ENCODE assay signal across 8 mouse cellular contexts in the genomic region with DNA sequence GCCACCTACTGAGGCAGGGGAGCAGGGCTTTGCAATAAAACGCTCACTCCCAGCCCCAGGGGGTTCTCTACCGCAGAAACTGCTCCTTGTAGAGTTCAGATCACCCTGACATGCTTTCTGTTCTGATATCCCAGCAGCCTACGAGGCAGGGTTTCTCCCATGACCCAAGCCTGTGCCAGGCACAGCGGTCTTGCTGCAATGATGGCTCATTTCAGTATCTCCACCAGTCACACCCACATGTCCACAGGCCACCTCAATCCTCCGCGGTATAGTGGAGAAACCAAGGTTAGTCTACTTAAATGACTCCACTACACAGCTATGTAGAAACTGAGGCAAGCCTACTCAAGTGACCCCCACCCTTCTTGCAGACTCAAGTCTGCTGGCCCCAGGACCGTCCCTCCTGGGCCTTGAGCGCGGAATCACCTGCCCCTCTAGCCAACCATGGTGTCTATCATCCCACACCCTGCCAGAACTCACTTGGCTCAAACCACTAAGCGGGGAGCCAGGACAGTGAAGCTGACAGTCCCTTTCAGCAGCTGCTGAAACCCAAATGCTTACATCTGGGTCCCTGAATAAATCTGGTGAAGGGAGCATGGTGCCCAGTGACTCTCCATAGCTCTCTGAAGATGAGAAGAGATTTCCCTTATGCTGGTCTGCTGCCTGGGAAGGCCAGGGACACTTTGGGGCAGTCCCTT. TPM values are rescaled to one million over a fixed set of nuclear protein-coding genes. Genes with fewer than 3 reads are reported as not detected.
A peak's percentile ranks its signal among the peaks of the same experiment; 100 is the strongest.
DNase-seq lines count a peak whose midpoint lies in the region; ATAC-seq and TF ChIP-seq lines count a peak whose summit lies in the region.
"Had no signal": no experiment of that assay in that cellular context is flagged by ENCODE, and none has a peak within 500 bp of the region (broad histone marks: within the 10 kb centered on the region; RNA-seq: fewer than 3 reads in every experiment).

No protein-coding gene starts in this region.

- no peak for DNase-seq in kidney, adult 11 months
- DNase-seq in embryonic facial prominence, embryonic 10.5 days (ENCODE audit: low spot score), result no peak
- DNase-seq in hindbrain, postnatal 0 days (ENCODE audit: low spot score), result no peak
- DNase-seq in urinary bladder, adult 18-20 months (ENCODE audit: low spot score in 2 of 2), result no peak
- no peak for DNase-seq in thymus, adult 18-20 months

- H3K27me3 ChIP-seq in kidney, embryonic 16.5 days (ENCODE audit: insufficient read depth, low read length), result no peaks in the 10 kb centered on the region
- peaks cover 47% of the 10 kb centered on the region for H3K27me3 ChIP-seq in embryonic facial prominence, embryonic 10.5 days (replicated peaks; ENCODE audit: low read depth, poor library complexity, severe bottlenecking)
- peaks cover 7% of the 10 kb centered on the region; the same call in 1 of the 2 replicates for H3K27me3 ChIP-seq in hindbrain, postnatal 0 days (ENCODE audit: insufficient read depth, low read length)
- peaks cover 9% of the 10 kb centered on the region for H3K27me3 ChIP-seq in neural tube, embryonic 12.5 days (replicated peaks)

- H3K4me3 ChIP-seq in kidney, embryonic 16.5 days (ENCODE audit: low read length), result no peak overlapping the region
- H3K4me3 ChIP-seq in embryonic facial prominence, embryonic 10.5 days, result peak overlapping the region; percentile 12; the same call in 1 of the 2 replicates
- H3K4me3 ChIP-seq in hindbrain, postnatal 0 days (ENCODE audit: low read length), result no peak overlapping the region
- no peak overlapping the region for H3K4me3 ChIP-seq in neural tube, embryonic 12.5 days

- peak overlapping the region; percentile 69 for H3K27ac ChIP-seq in kidney, embryonic 16.5 days (ENCODE audit: low read length)
- peak overlapping the region; percentile 61 for H3K27ac ChIP-seq in embryonic facial prominence, embryonic 10.5 days (replicated peaks)
- peak overlapping the region; percentile 51 for H3K27ac ChIP-seq in hindbrain, postnatal 0 days
- H3K27ac ChIP-seq in neural tube, embryonic 12.5 days, result no peak overlapping the region

- H3K9ac ChIP-seq in kidney, embryonic 16.5 days (replicated peaks; ENCODE audit: low read length), result no peak overlapping the region
- no peak overlapping the region for H3K9ac ChIP-seq in hindbrain, postnatal 0 days (replicated peaks; ENCODE audit: low read length)
- 0 out of 2 replicates have a peak overlapping the region, but pooled peaks have one; percentile 3 for H3K9ac ChIP-seq in neural tube, embryonic 12.5 days

- 62% methylated on average over 10 of the region's 10 CpGs for WGBS in kidney, embryonic 16.5 days
- 80% methylated on average over 10 of the region's 10 CpGs for WGBS in embryonic facial prominence, embryonic 10.5 days
- WGBS in hindbrain, postnatal 0 days, result 61% methylated on average over 10 of the region's 10 CpGs
- WGBS in neural tube, embryonic 12.5 days, result 79% methylated on average over 10 of the region's 10 CpGs

- no peak overlapping the region for H3K4me2 ChIP-seq in kidney, embryonic 16.5 days (replicated peaks; ENCODE audit: low read depth, low read length)
- H3K4me2 ChIP-seq in hindbrain, postnatal 0 days (ENCODE audit: low read depth, low read length), result no peak overlapping the region
- H3K4me2 ChIP-seq in neural tube, embryonic 12.5 days (replicated peaks), result peak overlapping the region; percentile 31

- H3K36me3 ChIP-seq in kidney, embryonic 16.5 days (ENCODE audit: insufficient read depth, low read length), result no peaks in the 10 kb centered on the region
- no peaks in the 10 kb centered on the region for H3K36me3 ChIP-seq in embryonic facial prominence, embryonic 10.5 days (replicated peaks)
- no peaks in the 10 kb centered on the region for H3K36me3 ChIP-seq in hindbrain, postnatal 0 days (ENCODE audit: insufficient read depth, low read length)
- no peaks in the 10 kb centered on the region for H3K36me3 ChIP-seq in neural tube, embryonic 12.5 days

- H3K9me3 ChIP-seq in kidney, embryonic 16.5 days (ENCODE audit: low read length), result no peaks in the 10 kb centered on the region
- no peaks in the 10 kb centered on the region for H3K9me3 ChIP-seq in embryonic facial prominence, embryonic 10.5 days
- H3K9me3 ChIP-seq in hindbrain, postnatal 0 days (ENCODE audit: low read length), result no peaks in the 10 kb centered on the region
- no peaks in the 10 kb centered on the region for H3K9me3 ChIP-seq in neural tube, embryonic 12.5 days

- no peak for TF ChIP-seq CTCF in hindbrain, postnatal 0 days (IDR thresholded peaks at IDR 0.05; ENCODE audit: low read depth)

- no peak for ATAC-seq in kidney, embryonic 16.5 days (ENCODE audit: low FRiP score, low TSS enrichment)
- peak; percentile 44 for ATAC-seq in hindbrain, postnatal 0 days
- no peak for ATAC-seq in neural tube, embryonic 12.5 days (ENCODE audit: low FRiP score, low read depth)

- peaks cover 64% of the 10 kb centered on the region for H3K4me1 ChIP-seq in kidney, embryonic 16.5 days (ENCODE audit: insufficient read depth, low read length)
- H3K4me1 ChIP-seq in embryonic facial prominence, embryonic 10.5 days, result peaks cover 84% of the 10 kb centered on the region
- peaks cover 39% of the 10 kb centered on the region for H3K4me1 ChIP-seq in hindbrain, postnatal 0 days (ENCODE audit: insufficient read depth, low read length)
- H3K4me1 ChIP-seq in neural tube, embryonic 12.5 days, result peaks cover 50% of the 10 kb centered on the region

RNA-seq across cellular contexts. Expression of gene Rhbdf2, which starts 6.1 kb away (rescaled TPM):
- 11.4 and 12.8 TPM in 2 replicates for polyA plus RNA-seq in kidney, embryonic 16.5 days (2015; fragmentation: Nextera tagmentation; extraction: Ambion mirVana)
- 5.5 and 6.1 TPM in 2 replicates for polyA plus RNA-seq in embryonic facial prominence, embryonic 10.5 days (2016; fragmentation: Nextera tagmentation; extraction: Ambion mirVana)
- 3.8 and 4.0 TPM in 2 replicates for total RNA-seq in hindbrain, postnatal 0 days (2014; rRNA removed)
- polyA plus RNA-seq in hindbrain, postnatal 0 days (2015; fragmentation: Nextera tagmentation; extraction: Ambion mirVana), result 1.1 and 1.6 TPM in 2 replicates
- polyA plus RNA-seq in neural tube, embryonic 12.5 days (2016; fragmentation: Nextera tagmentation; extraction: Ambion mirVana), result 4.9 and 6.5 TPM in 2 replicates

RNA-seq across cellular contexts. Expression of gene Prcd, which starts 32.6 kb away (rescaled TPM):
- polyA plus RNA-seq in kidney, embryonic 16.5 days (2015; fragmentation: Nextera tagmentation; extraction: Ambion mirVana), result 1.3 and 1.5 TPM in 2 replicates
- 0.76 and 1.2 TPM in 2 replicates for polyA plus RNA-seq in embryonic facial prominence, embryonic 10.5 days (2016; fragmentation: Nextera tagmentation; extraction: Ambion mirVana)
- 1.2 and 1.3 TPM in 2 replicates for total RNA-seq in hindbrain, postnatal 0 days (2014; rRNA removed)
- polyA plus RNA-seq in hindbrain, postnatal 0 days (2015; fragmentation: Nextera tagmentation; extraction: Ambion mirVana), result 5.3 and 6.4 TPM in 2 replicates
- 0.39 and 0.79 TPM in 2 replicates for polyA plus RNA-seq in neural tube, embryonic 12.5 days (2016; fragmentation: Nextera tagmentation; extraction: Ambion mirVana)

RNA-seq across cellular contexts. Expression of gene Cygb, which starts 33.4 kb away (rescaled TPM):
- polyA plus RNA-seq in kidney, embryonic 16.5 days (2015; fragmentation: Nextera tagmentation; extraction: Ambion mirVana), result 17.0 and 17.5 TPM in 2 replicates
- polyA plus RNA-seq in embryonic facial prominence, embryonic 10.5 days (2016; fragmentation: Nextera tagmentation; extraction: Ambion mirVana), result 5.0 and 5.7 TPM in 2 replicates
- total RNA-seq in hindbrain, postnatal 0 days (2014; rRNA removed), result 48.4 and 54.7 TPM in 2 replicates
- 46.0 and 48.1 TPM in 2 replicates for polyA plus RNA-seq in hindbrain, postnatal 0 days (2015; fragmentation: Nextera tagmentation; extraction: Ambion mirVana)
- 6.7 and 6.9 TPM in 2 replicates for polyA plus RNA-seq in neural tube, embryonic 12.5 days (2016; fragmentation: Nextera tagmentation; extraction: Ambion mirVana)

RNA-seq across cellular contexts. Expression of gene Aanat, which starts 34.5 kb away (rescaled TPM):
- polyA plus RNA-seq in kidney, embryonic 16.5 days (2015; fragmentation: Nextera tagmentation; extraction: Ambion mirVana), result not detected in 2 replicates
- not detected in 2 replicates for polyA plus RNA-seq in embryonic facial prominence, embryonic 10.5 days (2016; fragmentation: Nextera tagmentation; extraction: Ambion mirVana)
- total RNA-seq in hindbrain, postnatal 0 days (2014; rRNA removed), result 0.68 TPM in 1 of 2 replicates, not detected in the other
- 0.46 and 0.81 TPM in 2 replicates for polyA plus RNA-seq in hindbrain, postnatal 0 days (2015; fragmentation: Nextera tagmentation; extraction: Ambion mirVana)
- not detected in 2 replicates for polyA plus RNA-seq in neural tube, embryonic 12.5 days (2016; fragmentation: Nextera tagmentation; extraction: Ambion mirVana)
- polyA plus RNA-seq: embryonic facial prominence, embryonic 11.5 days had no signal

RNA-seq across cellular contexts. Expression of gene Ube2o, which starts 39.5 kb away (rescaled TPM):
- 5.8 and 6.4 TPM in 2 replicates for polyA plus RNA-seq in kidney, embryonic 16.5 days (2015; fragmentation: Nextera tagmentation; extraction: Ambion mirVana)
- polyA plus RNA-seq in embryonic facial prominence, embryonic 10.5 days (2016; fragmentation: Nextera tagmentation; extraction: Ambion mirVana), result 12.0 and 12.4 TPM in 2 replicates
- total RNA-seq in hindbrain, postnatal 0 days (2014; rRNA removed), result 101 and 112 TPM in 2 replicates
- 31.3 and 31.9 TPM in 2 replicates for polyA plus RNA-seq in hindbrain, postnatal 0 days (2015; fragmentation: Nextera tagmentation; extraction: Ambion mirVana)
- 34.3 and 37.6 TPM in 2 replicates for polyA plus RNA-seq in neural tube, embryonic 12.5 days (2016; fragmentation: Nextera tagmentation; extraction: Ambion mirVana)
